Mouse (Mus musculus): Measurements from ENCODE around the gene Tnrc6a.

- TF ChIP-seq CTCF (IDR thresholded peaks at IDR 0.05; ENCODE audit: control insufficient read depth, insufficient read depth, low read length) (no peak), POLR2A (IDR thresholded peaks at IDR 0.05; ENCODE audit: borderline replicate concordance, control insufficient read depth, low read depth, low read length) (no peak)
These were observed 17.8 kb upstream of the Tnrc6a start for GRCm38 (mm10) chr7:123105906-123106305.
